Mouse (Mus musculus) MEL (cell line): ENCODE measurements around the gene Arhgap35. TPM values are rescaled to one million over a fixed set of nuclear protein-coding genes. Genes with fewer than 3 reads are reported as not detected.

ENCODE experiments used
- DNase-seq: peaks from one replicate; pipeline ENCODE4 v3.0.0; 2011; ENCODE audit warnings: low read depth, low spot score
- H3K27ac ChIP-seq: 2 replicates; pipeline ENCODE4 v1.5.1; 2012; ENCODE audit warnings: low read depth, mild to moderate bottlenecking, control low read depth, low read length, moderate library complexity; ENCODE audit not compliant: control insufficient read depth
- H3K27me3 ChIP-seq, 2 experiments: fragments of 150-350 bp in 1 of 2; sonication (generic) in 1 of 2; 2 replicates each; pipeline ENCODE4 v1.6.1; 2012; ENCODE audit warnings: low read length in 2 of 2, mild to moderate bottlenecking in 2 of 2, improper control_type of control experiment in 1 of 2, moderate library complexity in 1 of 2; ENCODE audit not compliant: insufficient read depth in 2 of 2, control insufficient read depth in 1 of 2
- H3K36me3 ChIP-seq, 2 experiments: 2 replicates each; pipeline ENCODE4 v1.6.1; 2012 to 2014; ENCODE audit warnings: low read length in 2 of 2, improper control_type of control experiment in 1 of 2, inconsistent platforms in 1 of 2, mild to moderate bottlenecking in 1 of 2; ENCODE audit not compliant: insufficient read depth in 2 of 2, control insufficient read depth in 1 of 2
- H3K4me1 ChIP-seq, 2 experiments: fragments of 150-350 bp in 1 of 2; sonication (generic) in 1 of 2; 2 replicates each; pipeline ENCODE4 v1.6.1; 2012; ENCODE audit warnings: low read length in 2 of 2, improper control_type of control experiment in 1 of 2, mild to moderate bottlenecking in 1 of 2; ENCODE audit not compliant: insufficient read depth in 2 of 2, control insufficient read depth in 1 of 2
- H3K4me3 ChIP-seq, 2 experiments: fragments of 150-350 bp in 1 of 2; sonication (generic) in 1 of 2; 2 replicates each; pipeline ENCODE4 v1.5.1; 2012; ENCODE audit warnings: low read depth in 2 of 2, low read length in 2 of 2, mild to moderate bottlenecking in 2 of 2, moderate library complexity in 2 of 2, control low read depth in 1 of 2, improper control_type of control experiment in 1 of 2; ENCODE audit not compliant: control insufficient read depth in 1 of 2, insufficient read depth in 1 of 2
- H3K79me2 ChIP-seq: 2 replicates; pipeline ENCODE4 v1.6.1; 2012; ENCODE audit warnings: mild to moderate bottlenecking, low read length, moderate library complexity; ENCODE audit not compliant: control insufficient read depth, poor library complexity, insufficient read depth
- H3K9ac ChIP-seq: 2 replicates; pipeline ENCODE4 v1.6.1; 2012; ENCODE audit warnings: low read depth, mild to moderate bottlenecking, control low read depth, low read length, moderate library complexity; ENCODE audit not compliant: control insufficient read depth, poor library complexity, severe bottlenecking
- H3K9me3 ChIP-seq: fragments of 150-350 bp; sonication (generic); replicated peaks from 2 replicates; pipeline ENCODE4 v1.6.1; 2012; ENCODE audit warnings: mild to moderate bottlenecking, low read length, improper control_type of control experiment, moderate library complexity; ENCODE audit not compliant: insufficient read depth
- CHD2 ChIP-seq: IDR thresholded peaks from 2 replicates; pipeline ENCODE4 v1.6.1; 2011; ENCODE audit warnings: low read length, improper control_type of control experiment
- E2F4 ChIP-seq: IDR thresholded peaks from 2 replicates; pipeline ENCODE4 v1.6.1; 2011; ENCODE audit warnings: low read depth, low read length, improper control_type of control experiment, borderline replicate concordance
- ELF1 ChIP-seq: IDR thresholded peaks from 2 replicates; pipeline ENCODE4 v1.6.1; 2014; ENCODE audit warnings: low read depth, mild to moderate bottlenecking, inconsistent platforms, low read length, improper control_type of control experiment, moderate library complexity
- EP300 ChIP-seq, 2 experiments: IDR thresholded peaks; 2 replicates each; pipeline ENCODE4 v1.6.1; 2011; ENCODE audit warnings: improper control_type of control experiment in 2 of 2, low read length in 2 of 2, low read depth in 1 of 2, mild to moderate bottlenecking in 1 of 2
- ETS1 ChIP-seq: IDR thresholded peaks from 2 replicates; pipeline ENCODE4 v1.6.1; 2012; ENCODE audit warnings: low read depth, mild to moderate bottlenecking, inconsistent platforms, low read length, improper control_type of control experiment, moderate library complexity
- GABPA ChIP-seq: IDR thresholded peaks from 2 replicates; pipeline ENCODE4 v1.6.1; 2012; ENCODE audit warnings: low read depth, mild to moderate bottlenecking, inconsistent platforms, low read length, improper control_type of control experiment, moderate library complexity
- GATA1 ChIP-seq: IDR thresholded peaks from 2 replicates; pipeline ENCODE4 v1.6.1; 2011; ENCODE audit warnings: low read depth, low read length, improper control_type of control experiment
- JUND ChIP-seq: IDR thresholded peaks from 2 replicates; pipeline ENCODE4 v1.6.1; 2011; ENCODE audit warnings: low read depth, mild to moderate bottlenecking, improper control_type of control experiment, low read length
- MAFK ChIP-seq: IDR thresholded peaks from 2 replicates; pipeline ENCODE4 v1.6.1; 2011; ENCODE audit warnings: low read depth, mild to moderate bottlenecking, low read length, improper control_type of control experiment, borderline replicate concordance
- MAX ChIP-seq: IDR thresholded peaks from 2 replicates; pipeline ENCODE4 v1.6.1; 2011; ENCODE audit warnings: low read length, improper control_type of control experiment
- MAZ ChIP-seq: IDR thresholded peaks from 2 replicates; pipeline ENCODE4 v1.6.1; 2012; ENCODE audit warnings: low read depth, mild to moderate bottlenecking, inconsistent platforms, low read length, improper control_type of control experiment
- MEF2A ChIP-seq: IDR thresholded peaks from 2 replicates; pipeline ENCODE4 v1.6.1; 2014; ENCODE audit warnings: low read depth, mild to moderate bottlenecking, inconsistent platforms, low read length, improper control_type of control experiment; ENCODE audit not compliant: poor library complexity, insufficient replicate concordance, severe bottlenecking; ENCODE audit errors: extremely low read depth
- MXI1 ChIP-seq: IDR thresholded peaks from 2 replicates; pipeline ENCODE4 v1.6.1; 2011; ENCODE audit warnings: mild to moderate bottlenecking, low read depth, low read length, improper control_type of control experiment
- MYB ChIP-seq: IDR thresholded peaks from 2 replicates; pipeline ENCODE4 v1.6.1; 2011; ENCODE audit warnings: mild to moderate bottlenecking, low read depth, low read length, improper control_type of control experiment
- NELFE ChIP-seq: IDR thresholded peaks from 2 replicates; pipeline ENCODE4 v1.6.1; 2011; ENCODE audit warnings: low read depth, low read length, improper control_type of control experiment
- NRF1 ChIP-seq: IDR thresholded peaks from 2 replicates; pipeline ENCODE4 v1.6.1; 2014; ENCODE audit warnings: low read depth, mild to moderate bottlenecking, inconsistent platforms, low read length, improper control_type of control experiment, moderate library complexity; ENCODE audit not compliant: poor library complexity, insufficient read depth, severe bottlenecking
- POLR2AphosphoS2 ChIP-seq: IDR thresholded peaks from 2 replicates; pipeline ENCODE4 v1.6.1; 2011; ENCODE audit warnings: low read length, improper control_type of control experiment
- RAD21 ChIP-seq: IDR thresholded peaks from 2 replicates; pipeline ENCODE4 v1.6.1; 2011; ENCODE audit warnings: mild to moderate bottlenecking, low read depth, low read length, improper control_type of control experiment
- RCOR1 ChIP-seq: IDR thresholded peaks from 2 replicates; pipeline ENCODE4 v1.6.1; 2012; ENCODE audit warnings: low read depth, mild to moderate bottlenecking, inconsistent platforms, low read length, improper control_type of control experiment
- SIN3A ChIP-seq: IDR thresholded peaks from 2 replicates; pipeline ENCODE4 v1.6.1; 2012; ENCODE audit warnings: low read length, improper control_type of control experiment, inconsistent platforms
- SMC3 ChIP-seq: IDR thresholded peaks from 2 replicates; pipeline ENCODE4 v1.6.1; 2011; ENCODE audit warnings: low read depth, low read length, improper control_type of control experiment
- TAL1 ChIP-seq: IDR thresholded peaks from 2 replicates; pipeline ENCODE4 v1.6.1; 2012; ENCODE audit warnings: mild to moderate bottlenecking, inconsistent platforms, low read length, moderate library complexity, mixed read lengths
- UBTF ChIP-seq: IDR thresholded peaks from 2 replicates; pipeline ENCODE4 v1.6.1; 2012; ENCODE audit warnings: low read depth, mild to moderate bottlenecking, inconsistent platforms, low read length, improper control_type of control experiment, moderate library complexity, borderline replicate concordance; ENCODE audit not compliant: insufficient read depth
- ZC3H11A ChIP-seq: IDR thresholded peaks from 2 replicates; pipeline ENCODE4 v1.6.1; 2012; ENCODE audit warnings: low read depth, mild to moderate bottlenecking, inconsistent platforms, low read length, improper control_type of control experiment
- ZKSCAN1 ChIP-seq: IDR thresholded peaks from 2 replicates; pipeline ENCODE4 v1.6.1; 2012; ENCODE audit warnings: low read depth, mild to moderate bottlenecking, inconsistent platforms, low read length, improper control_type of control experiment, moderate library complexity
- ZNF384 ChIP-seq: IDR thresholded peaks from 2 replicates; pipeline ENCODE4 v1.6.1; 2012; ENCODE audit warnings: low read depth, mild to moderate bottlenecking, inconsistent platforms, low read length, improper control_type of control experiment
- polyA plus RNA-seq, 2 experiments: library from polyadenylated mRNA; stranded (reverse) in 1 of 2; unstranded in 1 of 2; fragments of >175 nt in 1 of 2; fragments of >200 nt in 1 of 2; gene quantifications; 2 replicates each; pipeline versions ENCODE4 v1.2.1 to v1.2.4; 2012; ENCODE audit warnings: low replicate concordance in 2 of 2, low read depth in 1 of 2; ENCODE audit not compliant: insufficient read length in 2 of 2, insufficient read depth in 1 of 2, missing spikeins in 1 of 2
- total RNA-seq: library from RNA; depleted of rRNA; stranded (reverse); fragments of 300-350 nt; gene quantifications from 2 replicates; pipeline ENCODE4 v1.2.3, GENCODE M21; 2012

Gene Arhgap35
- total and polyA plus RNA-seq, 3 experiments: 7.4 to 13.4 TPM; not detected in 1

DNA sequence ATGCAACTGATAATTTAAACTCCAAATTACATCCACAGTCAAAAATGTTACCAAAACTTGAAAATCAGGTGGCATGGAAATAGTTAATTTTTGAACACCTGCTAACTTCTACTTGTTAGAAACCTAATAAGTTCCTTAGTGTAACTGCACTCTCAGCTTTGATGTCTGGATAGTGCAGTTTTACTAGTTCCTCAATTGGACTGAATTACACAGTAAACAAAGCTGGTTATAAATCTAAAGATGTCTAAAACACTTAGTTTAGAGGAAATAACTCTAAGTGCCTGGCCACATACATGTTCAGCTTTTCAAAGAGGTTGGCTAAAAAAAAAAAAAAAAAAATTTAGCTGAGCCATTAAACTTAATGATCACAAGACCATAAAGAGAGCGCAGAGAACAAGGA, 43.6 kb downstream of the Arhgap35 start:
- Histone ChIP-seq H3K4me1 (no peaks in the 10 kb centered on the region), H3K36me3 (no peaks in the 10 kb centered on the region; a peak in 2 of 4 replicates), H3K27ac (no peak overlapping the region), H3K27me3 (no peaks in the 10 kb centered on the region), H3K4me3 (no peak overlapping the region), H3K79me2 (no peaks in the 10 kb centered on the region; the same call in 1 of the 2 replicates), H3K9ac (no peak overlapping the region), H3K9me3 (no peaks in the 10 kb centered on the region)
- no peak for TF ChIP-seq POLR2AphosphoS2
- TF ChIP-seq UBTF: no peak
- no peak for TF ChIP-seq RCOR1
- TF ChIP-seq MAFK: no peak
- no peak for TF ChIP-seq EP300 (IDR thresholded peaks at IDR 0.05; ENCODE audit: low read depth in 1 of 2, low read length in 2 of 2)
- no peak for TF ChIP-seq ZC3H11A
- TF ChIP-seq CHD2: no peak
- TF ChIP-seq MYB: no peak
- TF ChIP-seq GATA1: no peak
- TF ChIP-seq MAX: no peak
- TF ChIP-seq SIN3A: no peak
- TF ChIP-seq ETS1: no peak
- no peak for TF ChIP-seq SMC3
- no peak for TF ChIP-seq ZKSCAN1
- no peak for TF ChIP-seq MXI1
- no peak for TF ChIP-seq MAZ
- TF ChIP-seq MEF2A: no peak
- TF ChIP-seq E2F4: no peak
- TF ChIP-seq NRF1: no peak
- peak; percentile 32 for DNase-seq

GRCm38 (mm10) chr7:16570737-16571136, 44.1 kb downstream of the Arhgap35 start:
- DNase-seq: peak; percentile 10
- TF ChIP-seq NELFE (no peak), JUND (no peak), ZNF384 (no peak), GABPA (no peak), UBTF (no peak), RAD21 (no peak), ELF1 (no peak), MEF2A (no peak), TAL1 (no peak), MAX (no peak), E2F4 (no peak)
- Histone ChIP-seq H3K4me1 (no peaks in the 10 kb centered on the region), H3K36me3 (no peaks in the 10 kb centered on the region; a peak in 2 of 4 replicates), H3K9ac (no peak overlapping the region), H3K27me3 (no peaks in the 10 kb centered on the region), H3K4me3 (no peak overlapping the region), H3K9me3 (no peaks in the 10 kb centered on the region), H3K27ac (no peak overlapping the region), H3K79me2 (no peaks in the 10 kb centered on the region; the same call in 1 of the 2 replicates)
